Mouse (Mus musculus) liver, embryonic 16.5 days (tissue): ENCODE measurements at regions not wholly inside any gene's neighbourhood (a gene's known extent, or its start where the extent isn't known, plus 50 kb on each side); places are given as distances from the start of the nearest gene placed in this dataset.

Experiments used
- ATAC-seq: fragments of 200-750 bp; cut with Nextera tagmentation; 2 replicates; pipeline ENCODE4 v1.8.0; 2017; ENCODE audit warnings: low read depth, mild to moderate bottlenecking, moderate number of reproducible peaks, moderate library complexity
- H3K27ac ChIP-seq: fragments of 300-500 bp; sonication (generic); 2 replicates; pipeline ENCODE4 v1.5.1; 2014; ENCODE audit warnings: mild to moderate bottlenecking, low read length
- H3K27me3 ChIP-seq: fragments of 300-500 bp; sonication (generic); 2 replicates; pipeline ENCODE4 v1.6.1; 2014; ENCODE audit warnings: low read depth, low read length, mixed read lengths; ENCODE audit not compliant: control insufficient read depth, insufficient read depth
- H3K36me3 ChIP-seq: fragments of 300-500 bp; sonication (generic); 2 replicates; pipeline ENCODE4 v1.6.1; 2014; ENCODE audit warnings: mild to moderate bottlenecking; ENCODE audit not compliant: control insufficient read depth, insufficient read depth
- H3K4me1 ChIP-seq: fragments of 300-500 bp; sonication (generic); 2 replicates; pipeline ENCODE4 v1.6.1; 2014; ENCODE audit warnings: low read depth, low read length, mixed read lengths; ENCODE audit not compliant: control insufficient read depth
- H3K4me2 ChIP-seq: fragments of 300-500 bp; sonication (generic); 2 replicates; pipeline ENCODE4 v1.6.1; 2014; ENCODE audit warnings: low read depth, low read length, mixed read lengths
- H3K4me3 ChIP-seq: fragments of 300-500 bp; sonication (generic); 2 replicates; pipeline ENCODE4 v1.5.1; 2014; ENCODE audit warnings: low read depth, mild to moderate bottlenecking, low read length
- H3K9ac ChIP-seq: fragments of 300-500 bp; sonication (generic); 2 replicates; pipeline ENCODE4 v1.6.1; 2014; ENCODE audit warnings: low read depth, low read length
- H3K9me3 ChIP-seq: fragments of 300-500 bp; sonication (generic); replicated peaks from 2 replicates; pipeline ENCODE4 v1.6.1; 2016; ENCODE audit warnings: low read length; ENCODE audit not compliant: control insufficient read depth
- WGBS: fragments of 180-500 bp; shearing (Covaris S2); extraction: QIAGEN DNeasy Blood & Tissue Kit; methylation state at CpG from one replicate; pipeline ENCODE4 v1.1.7; 2014; ENCODE audit not compliant: insufficient replicate concordance; 5-methylcytosine and 5-hydroxymethylcytosine counted together

DNA sequence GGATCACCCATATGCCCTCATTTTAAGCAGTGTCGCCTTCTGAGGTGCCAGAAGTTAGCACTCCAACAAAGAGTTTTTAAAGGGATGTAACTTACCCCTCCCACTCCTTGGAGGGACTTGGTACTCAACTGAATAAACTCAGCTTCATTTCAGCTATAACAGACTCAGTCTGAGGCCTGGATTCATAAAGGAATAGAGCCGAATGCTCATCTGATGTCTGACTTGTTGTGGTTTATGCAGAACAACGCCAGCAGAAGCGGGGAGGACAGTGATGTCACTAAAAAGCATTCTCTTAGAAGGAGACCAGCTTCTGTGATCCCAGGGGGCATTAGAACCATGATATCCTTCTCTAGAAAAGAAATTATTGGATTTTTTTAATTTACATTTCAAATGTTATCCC is 409.0 kb upstream of the Jarid2 start:
- 67% methylated on average over 4 of the region's 4 CpGs for WGBS
- Histone ChIP-seq H3K4me2 (no peak overlapping the region), H3K9ac (no peak overlapping the region)

GRCm38 (mm10) chr13:44321009-44321596 is 408.2 kb upstream of the Jarid2 start:
- Histone ChIP-seq H3K9me3 (no peaks in the 10 kb centered on the region), H3K27ac (no peak overlapping the region), H3K36me3 (no peaks in the 10 kb centered on the region), H3K27me3 (no peaks in the 10 kb centered on the region), H3K4me1 (no peaks in the 10 kb centered on the region), H3K9ac (no peak overlapping the region), H3K4me2 (no peak overlapping the region), H3K4me3 (no peak overlapping the region)
- ATAC-seq, result no peak
- WGBS, result 61% methylated on average over 16 of the region's 16 CpGs

More for the DNA sequence above, 409.0 kb upstream of the Jarid2 start:
- ATAC-seq, result no peak
- no peak overlapping the region for H3K4me3 ChIP-seq
- H3K27ac ChIP-seq, result no peak overlapping the region
- no peaks in the 10 kb centered on the region for H3K36me3 ChIP-seq
- H3K9me3 ChIP-seq, result no peaks in the 10 kb centered on the region
- no peaks in the 10 kb centered on the region for H3K27me3 ChIP-seq
- H3K4me1 ChIP-seq, result no peaks in the 10 kb centered on the region

DNA sequence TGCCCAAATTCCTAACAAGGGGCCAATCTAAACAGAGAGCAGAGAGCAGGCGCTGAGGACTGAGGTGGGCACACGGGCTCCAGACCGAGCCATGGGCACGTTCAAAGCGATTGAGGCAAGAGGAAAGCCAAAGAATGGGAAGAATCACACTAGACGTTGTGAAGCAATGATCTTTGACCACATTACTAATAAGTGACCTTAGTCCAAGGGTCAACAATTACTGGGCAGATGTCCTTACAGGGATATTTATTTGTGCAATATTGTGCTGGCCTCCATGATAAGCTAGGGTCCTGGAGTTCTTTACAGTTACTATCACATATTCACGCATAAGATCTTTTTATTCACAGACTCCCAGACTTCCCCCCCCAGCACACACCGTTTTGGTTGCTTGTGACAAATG is 400.9 kb upstream of the Jarid2 start:
- H3K4me2 ChIP-seq, result no peak overlapping the region
- H3K4me1 ChIP-seq, result no peaks in the 10 kb centered on the region
- H3K27me3 ChIP-seq, result no peaks in the 10 kb centered on the region
- no peaks in the 10 kb centered on the region for H3K9me3 ChIP-seq
- H3K36me3 ChIP-seq, result no peaks in the 10 kb centered on the region
- 67% methylated on average over 8 of the region's 8 CpGs for WGBS
- H3K27ac ChIP-seq, result no peak overlapping the region
- no peak for ATAC-seq
- no peak overlapping the region for H3K4me3 ChIP-seq
- H3K9ac ChIP-seq, result no peak overlapping the region

DNA sequence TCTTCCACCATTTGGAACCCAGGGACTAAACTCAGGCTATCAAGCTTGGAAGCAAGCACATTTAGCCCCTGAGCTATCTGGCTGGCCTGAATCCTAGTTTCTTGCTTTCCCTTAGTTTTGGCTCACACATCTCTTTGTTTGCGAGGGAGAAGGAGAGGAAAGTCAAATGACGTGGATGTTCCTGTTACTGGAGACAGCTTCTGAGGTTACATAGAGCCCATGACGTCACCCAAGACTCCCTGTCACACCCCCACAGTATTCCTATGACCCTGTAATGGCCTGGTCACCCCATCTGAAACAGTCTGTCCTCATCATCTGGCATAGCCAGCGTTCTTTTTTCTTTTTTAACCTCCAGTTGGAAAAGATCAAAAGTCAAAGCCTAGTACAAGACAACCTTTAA is 400.1 kb upstream of the Jarid2 start:
- Histone ChIP-seq H3K27ac (no peak overlapping the region), H3K27me3 (no peaks in the 10 kb centered on the region), H3K9ac (no peak overlapping the region), H3K4me3 (no peak overlapping the region), H3K4me1 (no peaks in the 10 kb centered on the region), H3K9me3 (no peaks in the 10 kb centered on the region), H3K36me3 (no peaks in the 10 kb centered on the region), H3K4me2 (no peak overlapping the region)
- 52% methylated on average over 4 of the region's 4 CpGs for WGBS
- ATAC-seq, result no peak

DNA sequence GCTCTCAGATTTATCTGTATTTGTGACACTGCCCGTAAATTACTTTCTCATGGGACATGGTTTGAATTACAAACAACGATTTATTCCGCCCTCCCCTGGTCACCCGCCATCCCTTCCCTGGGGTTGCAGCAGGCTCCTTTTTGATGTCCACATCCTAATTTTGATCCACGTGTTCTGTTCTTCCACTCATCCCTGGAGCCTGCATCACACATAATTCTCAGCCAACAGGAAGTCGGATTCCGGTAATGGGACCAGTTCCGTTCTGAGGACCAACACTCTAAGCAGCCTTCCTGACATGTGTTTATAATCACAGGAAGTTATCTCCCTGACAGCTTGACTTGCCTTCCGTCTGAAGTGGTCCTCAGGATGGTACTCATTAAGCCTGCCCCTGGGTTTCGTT is 399.6 kb upstream of the Jarid2 start:
- no peak for ATAC-seq
- Histone ChIP-seq H3K27ac (no peak overlapping the region), H3K4me2 (no peak overlapping the region), H3K36me3 (no peaks in the 10 kb centered on the region), H3K4me1 (no peaks in the 10 kb centered on the region), H3K4me3 (no peak overlapping the region), H3K9me3 (no peaks in the 10 kb centered on the region), H3K9ac (no peak overlapping the region), H3K27me3 (no peaks in the 10 kb centered on the region)
- WGBS, result 33% methylated on average over 10 of the region's 10 CpGs

- no peak for ATAC-seq
- Histone ChIP-seq H3K9me3 (no peaks in the 10 kb centered on the region), H3K4me2 (no peak overlapping the region), H3K4me3 (no peak overlapping the region), H3K27me3 (no peaks in the 10 kb centered on the region), H3K36me3 (no peaks in the 10 kb centered on the region), H3K27ac (no peak overlapping the region), H3K9ac (no peak overlapping the region), H3K4me1 (no peaks in the 10 kb centered on the region; the same call in 1 of the 2 replicates)
- WGBS, result 63% methylated on average over 11 of the region's 11 CpGs
Measured at GRCm38 (mm10) chr13:44332716-44333240, 396.5 kb upstream of the Jarid2 start.

DNA sequence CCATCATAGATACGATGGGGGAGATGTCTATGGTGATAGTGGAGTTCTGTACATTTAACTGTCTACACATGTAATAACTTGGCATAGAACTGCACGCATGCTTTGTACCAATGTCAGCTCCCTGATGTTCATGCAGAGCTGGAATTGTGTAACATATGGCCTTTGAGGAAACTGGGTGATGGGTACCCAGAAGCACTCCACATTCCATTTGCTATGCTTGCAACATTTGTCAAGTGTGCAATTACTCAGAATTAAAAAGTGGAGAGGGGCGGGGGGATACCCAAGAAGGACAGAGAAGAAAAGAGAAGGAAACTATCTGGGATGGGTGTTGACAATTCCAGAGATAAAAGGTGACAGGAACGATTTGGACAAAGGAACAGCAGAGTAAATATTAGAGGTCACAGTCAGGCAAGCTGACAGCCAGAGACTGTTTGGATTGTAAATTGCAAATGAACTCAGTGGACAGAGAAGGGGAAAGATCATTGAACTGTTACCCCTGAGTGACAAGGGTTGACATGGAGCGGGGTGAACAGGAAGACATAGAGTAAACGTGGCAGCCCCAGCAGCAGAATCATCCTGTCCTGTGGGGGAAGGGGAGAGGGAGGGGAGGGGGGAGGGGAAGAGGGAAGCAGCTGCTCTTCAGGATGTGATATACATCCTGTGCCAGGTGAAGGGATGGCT is 390.1 kb upstream of the Jarid2 start:
- Histone ChIP-seq H3K27me3 (no peaks in the 10 kb centered on the region), H3K9me3 (no peaks in the 10 kb centered on the region), H3K27ac (peak overlapping the region; percentile 10; the same call in 1 of the 2 replicates), H3K4me3 (no peak overlapping the region), H3K36me3 (no peaks in the 10 kb centered on the region), H3K9ac (no peak overlapping the region), H3K4me2 (no peak overlapping the region), H3K4me1 (peaks cover 7% of the 10 kb centered on the region)
- WGBS, result 20% methylated on average over 6 of the region's 6 CpGs
- ATAC-seq, result peak; percentile 89

DNA sequence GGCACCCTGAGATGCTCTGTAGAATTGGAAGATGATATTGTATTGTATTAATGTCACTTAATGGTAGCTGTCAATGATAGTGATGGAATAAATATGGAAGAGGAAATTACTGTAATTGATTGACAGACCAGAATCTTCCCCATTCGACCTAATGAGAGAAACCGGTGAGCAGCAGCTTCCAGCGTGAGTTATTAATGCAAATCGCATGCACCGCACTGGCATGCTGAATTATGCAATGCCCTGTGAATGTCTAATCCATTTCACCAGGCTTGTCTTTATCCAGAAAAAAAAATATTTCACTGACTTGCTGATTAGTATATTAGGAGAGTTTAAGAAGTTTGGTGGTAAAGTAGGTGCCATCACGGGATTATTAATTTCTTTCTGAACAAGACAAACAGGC is 384.2 kb upstream of the Jarid2 start:
- Histone ChIP-seq H3K27ac (no peak overlapping the region), H3K4me2 (no peak overlapping the region), H3K4me1 (no peaks in the 10 kb centered on the region), H3K36me3 (no peaks in the 10 kb centered on the region), H3K9ac (no peak overlapping the region), H3K27me3 (no peaks in the 10 kb centered on the region), H3K9me3 (no peaks in the 10 kb centered on the region), H3K4me3 (no peak overlapping the region)
- ATAC-seq, result no peak
- 78% methylated on average over 6 of the region's 6 CpGs for WGBS

DNA sequence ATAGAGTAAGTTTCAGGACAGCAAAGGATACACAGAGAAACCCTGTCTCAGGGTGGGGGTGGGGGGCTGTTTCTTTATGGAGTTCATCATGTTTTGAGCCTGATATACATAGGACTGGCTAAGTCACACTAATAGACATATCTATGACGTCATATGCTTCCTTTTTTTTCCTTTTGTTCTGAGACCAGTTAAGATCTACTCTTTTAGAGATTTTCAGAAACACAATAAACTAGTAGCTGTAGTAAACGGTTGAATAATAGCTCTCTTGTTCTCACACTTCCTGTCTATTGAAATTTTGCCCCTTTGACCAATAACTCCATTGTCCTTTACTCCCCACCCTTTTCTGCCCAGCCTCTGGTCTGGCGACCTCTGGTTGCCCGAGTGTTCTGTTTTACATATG is 382.6 kb upstream of the Jarid2 start:
- 51% methylated on average over 4 of the region's 4 CpGs for WGBS
- Histone ChIP-seq H3K27me3 (no peaks in the 10 kb centered on the region), H3K4me1 (no peaks in the 10 kb centered on the region), H3K9me3 (no peaks in the 10 kb centered on the region), H3K27ac (no peak overlapping the region), H3K4me3 (no peak overlapping the region), H3K9ac (no peak overlapping the region), H3K36me3 (no peaks in the 10 kb centered on the region), H3K4me2 (no peak overlapping the region)
- ATAC-seq, result no peak
